Mouse (Mus musculus): ENCODE data around the gene Trappc10.

The Trappc10 gene

GRCm38 (mm10) chr10:78244438-78245224, at the start of gene Trappc10:
TSS of gene Trappc10 (minus strand) at chr10:78244641.
- DNase-seq (ENCODE audit: low read depth, low spot score): peak; percentile 70

GRCm38 (mm10) chr10:78293576-78293975, 49.1 kb upstream of the Trappc10 start:
- DNase-seq (ENCODE audit: low read depth, low spot score): no peak

DNA sequence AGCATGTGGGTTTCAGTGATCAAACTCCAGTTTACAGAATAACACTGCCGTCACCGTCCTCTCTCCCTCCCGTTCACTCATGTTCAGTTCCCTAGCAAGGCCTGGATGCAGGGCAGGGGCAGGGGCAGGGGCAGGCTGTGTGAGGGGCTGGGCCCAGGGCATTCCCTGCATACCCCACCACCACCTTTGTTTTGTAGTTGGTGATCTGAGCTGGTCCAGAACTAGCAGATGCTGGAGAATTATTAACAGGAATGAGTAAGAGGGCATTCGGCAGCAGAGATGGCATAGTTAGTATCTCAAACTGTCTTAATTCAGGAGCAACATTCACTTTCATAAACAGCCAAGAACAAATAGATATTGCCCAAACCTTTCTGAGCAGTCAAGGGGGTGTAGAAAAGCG, 47.9 kb upstream of the Trappc10 start:
- no peak for DNase-seq (ENCODE audit: low read depth, low spot score)

DNA sequence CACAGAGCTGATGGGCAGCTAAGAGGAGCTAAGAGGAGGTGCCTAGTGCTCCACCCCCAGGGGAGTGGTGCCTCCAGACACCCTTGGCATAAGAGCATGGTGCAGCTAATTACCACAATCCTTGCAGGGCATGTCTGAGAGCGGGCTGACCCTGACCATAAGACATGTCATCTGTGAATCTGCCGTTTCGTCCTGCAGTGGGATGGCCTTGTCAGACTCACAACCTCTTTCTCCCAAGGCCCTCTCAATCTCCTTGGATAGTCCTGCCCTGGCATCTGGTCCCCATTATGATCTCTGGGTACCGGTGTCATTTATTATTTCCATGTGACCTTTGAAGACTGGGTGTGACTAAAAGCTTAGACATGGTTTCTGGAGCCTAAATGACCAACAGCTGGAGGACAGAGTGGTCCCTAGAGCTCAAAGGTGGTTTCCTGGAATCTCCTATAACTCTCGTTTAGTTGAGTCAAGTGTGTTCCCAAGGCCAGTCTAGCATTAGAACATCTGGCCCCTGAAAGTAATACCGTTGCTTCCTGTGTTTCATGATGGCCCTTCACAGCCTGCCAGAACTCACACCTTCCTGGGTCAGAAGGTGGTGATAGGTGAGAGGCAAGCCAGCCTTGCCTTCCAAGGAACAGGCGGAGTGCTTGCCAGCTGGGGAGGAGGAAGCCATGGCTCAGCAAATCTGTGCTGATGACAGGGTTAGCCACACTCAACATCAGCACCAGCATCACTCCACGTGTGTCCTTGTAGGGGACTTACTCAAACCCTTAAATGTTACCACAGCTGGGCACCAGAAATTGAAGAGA, 46.5 kb upstream of the Trappc10 start:
- no peak for DNase-seq (ENCODE audit: low read depth, low spot score)

DNA sequence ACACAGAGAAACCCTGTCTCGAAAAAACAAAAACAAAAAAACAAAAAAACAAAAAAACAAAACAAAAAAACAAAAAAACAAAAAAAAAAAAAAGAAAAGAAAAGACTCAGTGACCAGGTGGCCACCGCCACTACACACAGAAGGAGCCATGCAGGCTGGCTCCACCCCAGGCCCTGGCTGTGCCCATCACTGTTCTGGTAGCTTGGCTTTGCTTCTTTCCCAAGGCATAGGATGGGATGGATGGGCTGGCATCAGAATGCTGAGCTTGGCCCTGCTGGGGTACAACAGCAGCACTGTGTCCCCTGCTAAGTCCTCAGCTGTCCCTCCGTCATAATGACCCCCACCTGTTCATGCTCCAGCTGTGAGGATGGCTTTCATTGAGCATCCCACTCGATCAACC, 44.5 kb upstream of the Trappc10 start:
- DNase-seq (ENCODE audit: low read depth, low spot score): no peak

DNA sequence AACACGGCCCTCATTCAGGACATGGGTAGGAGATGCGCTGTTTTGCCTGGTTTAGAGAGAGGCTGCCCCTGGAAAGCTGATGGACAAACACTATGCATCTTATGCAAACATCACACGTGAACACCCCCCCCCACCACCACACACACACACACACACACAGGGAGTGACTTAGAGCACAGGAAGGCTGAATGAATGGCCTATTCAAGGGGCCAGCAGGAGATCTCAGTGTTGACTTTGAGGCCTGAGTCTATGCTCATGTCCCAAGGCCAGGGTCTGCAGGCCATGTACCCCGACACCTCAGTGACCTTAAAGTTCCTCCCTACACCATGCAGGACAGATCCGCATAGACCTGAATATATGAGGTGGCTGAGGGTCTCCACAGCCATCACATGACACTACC, 43.7 kb upstream of the Trappc10 start:
- DNase-seq (ENCODE audit: low read depth, low spot score): no peak

DNA sequence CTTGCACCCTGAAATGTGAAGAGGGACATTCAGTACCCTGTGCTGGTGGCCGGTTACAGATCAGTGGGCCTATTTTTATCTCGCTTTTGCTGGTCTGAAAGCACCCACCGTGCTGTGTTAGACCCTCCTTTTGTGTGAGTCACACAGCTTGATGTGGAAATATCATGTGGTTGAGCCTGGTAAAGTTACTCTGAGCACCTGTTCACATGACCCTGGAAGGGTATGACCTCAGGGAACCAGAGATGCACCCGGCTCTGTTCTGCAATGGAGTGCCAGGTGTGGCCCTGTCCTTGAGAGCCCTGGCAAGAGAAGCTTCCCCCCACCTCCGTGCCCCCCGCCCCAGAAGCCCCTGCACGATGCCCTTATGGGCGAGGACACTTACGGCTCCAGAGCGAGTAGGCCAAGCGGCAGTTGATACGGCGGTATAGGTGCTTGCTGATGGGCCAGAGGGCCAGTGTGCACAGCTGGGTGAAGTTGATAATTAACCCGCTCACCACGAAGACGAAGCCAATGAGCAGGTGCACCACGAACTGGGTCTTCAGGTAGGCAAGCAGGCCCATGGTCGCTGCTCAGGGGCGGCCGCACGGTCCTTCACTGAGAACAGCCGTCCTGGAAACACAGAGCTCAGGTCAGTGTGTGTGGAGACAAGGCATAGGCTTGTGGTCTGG, 43.2 kb upstream of the Trappc10 start:
- DNase-seq (ENCODE audit: low read depth, low spot score): no peak

DNA sequence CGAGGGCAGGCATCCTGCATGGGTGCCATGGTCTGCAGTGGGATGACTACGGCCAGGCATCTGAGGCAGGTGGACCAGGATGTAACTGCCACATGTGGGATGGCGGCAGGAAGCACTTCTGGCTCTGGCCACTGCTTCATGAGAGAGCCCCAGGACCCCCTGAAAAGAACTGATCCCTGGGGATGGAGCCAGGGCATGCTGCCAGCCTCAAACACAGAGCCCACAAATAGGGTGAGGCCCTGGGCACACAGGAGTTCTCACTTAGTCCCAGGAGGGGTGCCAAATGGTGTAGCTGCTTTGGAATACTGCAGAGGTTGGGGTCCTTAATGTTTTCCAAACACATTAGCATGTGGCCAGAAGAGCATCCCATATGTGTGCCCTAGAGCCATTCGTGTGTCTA, 41.5 kb upstream of the Trappc10 start:
- DNase-seq (ENCODE audit: low read depth, low spot score): no peak

- no peak for DNase-seq (ENCODE audit: low read depth, low spot score)
These were observed 41.0 kb upstream of the Trappc10 start for GRCm38 (mm10) chr10:78285409-78285808.

GRCm38 (mm10) chr10:78284812-78285211, 40.4 kb upstream of the Trappc10 start:
- DNase-seq (ENCODE audit: low read depth, low spot score): no peak

DNA sequence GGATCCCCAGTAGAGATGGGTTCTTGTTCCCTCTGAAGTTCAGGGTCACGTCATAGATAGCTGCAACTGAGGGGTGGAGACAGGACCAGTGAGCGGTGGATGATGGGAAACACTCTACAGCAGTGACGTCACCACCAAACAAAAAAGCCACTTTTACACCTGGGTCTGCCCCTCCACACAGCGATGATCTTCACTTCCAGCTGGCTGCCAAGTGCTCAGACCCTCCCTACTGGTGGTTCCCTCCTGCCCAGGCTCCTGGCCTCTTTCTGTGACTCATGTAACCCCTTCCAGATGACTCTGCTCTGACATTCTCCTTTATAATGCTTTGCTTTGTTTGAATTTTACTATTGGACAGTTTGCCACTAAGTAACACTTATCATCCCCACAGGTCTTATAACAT, 38.0 kb upstream of the Trappc10 start:
- DNase-seq (ENCODE audit: low read depth, low spot score): no peak

DNA sequence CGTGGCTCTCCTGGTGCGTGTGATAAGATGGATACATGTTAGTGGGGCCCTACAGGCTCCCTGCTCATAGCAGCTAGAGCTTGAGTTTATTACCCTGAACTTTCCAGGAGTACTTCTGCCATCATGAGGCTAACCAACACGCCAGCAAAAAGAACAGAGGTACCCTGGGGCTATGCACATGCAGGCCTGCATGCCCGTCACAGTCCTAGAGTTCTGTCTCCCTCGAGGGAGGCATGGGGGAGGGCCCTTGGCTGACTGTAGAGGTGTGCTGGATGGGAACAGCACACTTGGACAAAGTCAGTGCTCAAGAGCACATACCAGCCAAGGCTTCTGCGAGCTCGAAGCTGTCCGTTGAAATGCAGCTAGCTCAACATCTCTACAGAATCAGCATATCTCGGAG, 36.0 kb upstream of the Trappc10 start:
- no peak for DNase-seq (ENCODE audit: low read depth, low spot score)

DNA sequence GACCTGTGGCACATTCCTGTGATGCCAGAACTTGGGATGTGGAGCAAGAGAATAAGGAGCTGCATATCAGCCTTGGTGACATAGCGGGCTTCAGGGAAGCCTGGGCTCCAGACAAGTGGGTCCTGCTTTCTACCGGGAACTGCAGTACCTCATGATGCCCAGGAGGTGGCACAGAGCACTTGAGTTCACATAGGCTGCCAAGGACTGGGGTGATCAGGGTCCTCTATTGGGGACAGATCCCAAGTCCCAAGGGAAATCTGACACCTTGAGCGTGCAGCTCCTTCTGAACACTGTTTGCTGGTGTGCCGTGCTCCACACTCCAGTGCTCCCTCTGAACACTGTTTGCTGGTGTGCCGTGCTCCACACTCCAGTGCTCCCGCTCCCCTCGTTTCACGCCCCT, 34.8 kb upstream of the Trappc10 start:
- DNase-seq (ENCODE audit: low read depth, low spot score): no peak

DNA sequence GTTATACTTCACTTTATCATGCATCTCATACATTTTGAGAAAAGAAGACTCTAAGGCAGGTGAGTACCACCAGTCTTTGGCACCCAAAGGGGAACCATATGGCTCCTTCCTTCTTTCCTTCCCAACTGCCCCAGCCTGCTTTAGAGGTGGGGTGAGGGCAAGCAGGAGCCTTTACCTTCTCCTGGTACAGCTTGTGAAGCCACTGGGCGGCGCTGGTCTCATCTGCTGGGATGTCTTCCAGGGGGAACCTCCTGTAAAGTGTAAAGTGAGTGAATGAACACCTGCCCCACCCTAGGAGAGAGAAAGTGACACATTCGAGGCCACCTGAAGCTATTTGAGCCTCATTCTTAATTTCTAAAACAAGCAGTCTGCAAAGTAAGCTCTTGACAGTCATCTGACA, 33.4 kb upstream of the Trappc10 start:
- DNase-seq (ENCODE audit: low read depth, low spot score): no peak

DNA sequence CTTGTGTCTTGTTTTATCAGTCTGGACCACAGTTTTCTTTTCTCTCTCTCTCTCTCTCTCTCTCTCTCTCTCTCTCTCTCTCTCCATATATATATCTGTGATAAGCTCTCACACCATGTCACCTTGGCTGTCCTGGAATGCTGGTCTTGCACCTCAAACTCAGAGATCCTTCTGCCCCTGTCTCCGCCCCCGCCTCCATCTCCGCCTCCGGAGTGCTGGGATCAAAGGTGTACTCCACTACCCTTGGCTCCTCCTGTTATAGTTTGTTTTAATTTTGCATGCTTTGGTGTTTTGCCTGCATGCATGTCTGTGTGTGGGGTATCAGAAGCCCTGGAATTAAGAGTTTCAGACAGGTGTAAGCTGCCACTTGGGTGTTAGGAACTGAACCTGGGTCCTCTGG, 31.8 kb upstream of the Trappc10 start:
- DNase-seq (ENCODE audit: low read depth, low spot score): no peak

DNA sequence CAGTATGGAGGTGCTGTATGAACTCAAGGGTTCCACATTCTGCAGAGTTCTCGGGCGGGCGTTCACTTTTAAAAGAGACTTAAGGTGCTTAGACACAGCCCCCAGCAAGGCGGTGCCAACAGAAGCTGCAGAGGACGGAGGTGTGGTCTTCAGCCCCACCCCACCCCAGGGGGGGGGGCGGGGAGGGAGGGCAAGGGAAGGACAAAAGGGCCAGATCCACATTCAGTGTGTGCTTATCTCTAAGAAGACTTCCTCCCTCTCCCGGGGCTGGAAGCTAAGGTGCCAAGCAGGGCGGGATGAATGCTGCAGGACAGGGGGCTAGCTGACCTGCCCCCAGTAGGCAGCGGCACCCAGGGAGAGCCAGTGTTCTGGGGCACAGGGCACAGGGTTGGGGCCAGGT, 28.5 kb upstream of the Trappc10 start:
- DNase-seq (ENCODE audit: low read depth, low spot score): no peak

DNA sequence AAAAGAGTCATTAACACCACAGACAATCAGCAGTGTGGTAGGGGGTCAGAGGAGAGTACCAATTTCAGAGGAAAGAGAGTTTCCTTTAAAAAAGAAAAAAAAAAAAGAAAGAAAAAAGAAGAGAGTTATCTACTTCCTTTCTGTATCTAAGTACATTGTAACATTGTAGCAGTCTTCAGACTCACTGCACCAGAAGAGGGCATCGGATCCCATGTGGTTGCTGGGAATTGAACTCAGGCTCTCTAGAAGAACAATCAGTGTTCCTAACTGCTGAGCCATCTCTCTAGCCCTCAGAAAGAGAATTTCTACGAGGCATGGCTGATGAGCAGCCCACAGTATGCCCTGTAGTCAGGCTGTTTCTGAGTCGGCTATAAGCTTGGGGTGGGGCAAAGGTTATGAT, 21.4 kb upstream of the Trappc10 start:
- no peak for DNase-seq (ENCODE audit: low read depth, low spot score)

- DNase-seq (ENCODE audit: low read depth, low spot score): no peak
These were observed 20.3 kb upstream of the Trappc10 start for GRCm38 (mm10) chr10:78264735-78265134.

DNA sequence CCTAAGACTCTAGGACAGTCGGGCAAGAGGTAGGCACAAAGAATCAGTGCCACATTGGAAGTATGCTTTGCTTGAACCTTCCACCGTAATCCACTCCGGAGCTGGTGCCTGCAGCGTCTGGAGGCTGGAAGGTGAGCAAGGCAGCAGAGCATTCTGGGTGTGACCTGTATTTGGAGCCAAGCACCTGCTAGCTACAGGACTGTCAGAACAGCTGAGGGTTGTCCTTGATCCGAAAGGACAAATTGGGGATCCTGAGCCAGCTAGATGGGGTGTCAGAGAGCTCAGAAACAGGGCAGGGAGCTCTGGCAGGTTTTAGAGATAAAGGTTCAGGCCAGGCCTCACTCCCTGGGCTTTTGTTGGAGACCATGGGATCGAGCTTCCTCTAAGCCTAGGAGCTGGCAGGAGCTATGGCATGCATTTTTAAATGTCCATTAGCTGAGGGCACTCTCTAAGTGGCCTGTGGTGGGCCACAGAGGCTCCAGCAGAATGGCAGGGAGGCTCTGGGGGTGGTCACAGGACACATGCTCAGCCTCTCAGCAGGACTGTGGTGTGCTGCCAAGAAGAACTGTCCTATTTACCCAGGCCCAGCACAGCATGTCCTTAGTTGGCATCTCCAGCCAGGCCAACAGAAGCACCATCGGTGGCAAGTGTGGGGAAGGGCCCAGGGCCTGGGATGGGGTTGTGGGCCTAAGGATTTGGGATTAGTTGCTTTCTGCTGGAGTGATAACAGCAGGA, 16.6 kb upstream of the Trappc10 start:
- DNase-seq (ENCODE audit: low read depth, low spot score): no peak

GRCm38 (mm10) chr10:78260322-78260721, 15.9 kb upstream of the Trappc10 start:
- no peak for DNase-seq (ENCODE audit: low read depth, low spot score)

DNA sequence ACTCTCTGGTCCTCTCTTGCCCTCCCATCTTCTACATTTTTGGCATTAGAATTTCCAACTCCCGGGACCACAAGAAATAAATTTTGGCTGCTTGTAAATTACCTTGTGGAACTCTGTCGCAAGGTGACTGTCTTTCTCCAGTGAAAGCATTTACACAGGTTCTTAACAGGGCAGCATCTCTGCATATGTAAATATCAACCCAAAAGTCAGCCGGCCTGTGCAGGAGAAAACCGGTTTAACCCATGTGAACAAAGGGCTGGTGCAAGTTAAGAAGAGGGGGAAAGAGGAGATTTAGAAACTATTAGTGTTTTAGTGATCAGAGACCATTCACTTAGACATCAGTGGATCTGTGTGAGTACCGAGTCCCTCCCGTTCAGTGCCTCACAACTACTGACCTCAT, 15.3 kb upstream of the Trappc10 start:
- DNase-seq (ENCODE audit: low read depth, low spot score): no peak

DNA sequence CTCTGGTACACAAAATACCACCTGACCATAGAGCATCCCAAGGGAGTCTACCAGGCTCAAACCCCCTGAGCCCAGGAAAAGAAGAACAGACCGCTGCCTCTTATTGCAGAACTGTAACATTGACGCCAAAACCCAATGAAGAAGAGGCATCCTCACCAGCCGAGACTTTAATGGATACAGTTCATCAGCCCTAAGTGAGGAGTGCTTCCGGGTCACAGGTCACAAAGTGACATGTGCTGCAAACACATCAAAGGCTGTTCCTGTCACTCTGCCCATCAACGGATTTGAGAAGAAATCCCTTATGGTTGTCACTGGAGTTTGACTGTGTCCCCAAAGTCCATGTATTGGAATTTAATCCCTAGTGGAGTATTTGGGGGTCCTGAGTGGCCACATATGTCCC, 14.8 kb upstream of the Trappc10 start:
- no peak for DNase-seq (ENCODE audit: low read depth, low spot score)
